Mouse (Mus musculus): ENCODE data around the gene Acad12.
"Not testable (repeated sequence)": the region's sequence is repeated elsewhere in the genome, so short reads cannot be mapped to it uniquely, and the experiment has no call there.

DNA sequence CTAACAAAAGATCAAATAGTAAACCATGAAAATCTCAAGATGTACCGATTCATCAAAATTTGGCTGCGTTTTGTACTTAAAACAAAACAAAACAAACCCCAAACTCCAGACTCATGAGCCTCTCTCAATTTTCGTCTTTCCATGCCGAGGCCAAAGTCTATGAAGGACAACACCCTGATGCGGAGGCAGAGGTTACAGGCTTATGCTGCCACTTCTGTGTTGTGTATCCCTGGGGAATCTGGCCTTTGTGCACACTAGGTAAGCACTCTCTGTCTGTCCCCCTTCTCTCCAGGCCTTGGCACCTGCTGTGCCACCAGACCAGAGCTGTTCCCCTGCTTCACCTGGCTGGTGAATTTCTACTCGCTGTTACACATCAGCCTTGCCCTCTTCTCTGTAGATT, 38.9 kb upstream of the Acad12 start:
- not testable (repeated sequence) for TF ChIP-seq EP300, CTCF (IDR thresholded peaks at IDR 0.05)
